Mouse (Mus musculus): ENCODE data around the gene Fam184b.

DNA sequence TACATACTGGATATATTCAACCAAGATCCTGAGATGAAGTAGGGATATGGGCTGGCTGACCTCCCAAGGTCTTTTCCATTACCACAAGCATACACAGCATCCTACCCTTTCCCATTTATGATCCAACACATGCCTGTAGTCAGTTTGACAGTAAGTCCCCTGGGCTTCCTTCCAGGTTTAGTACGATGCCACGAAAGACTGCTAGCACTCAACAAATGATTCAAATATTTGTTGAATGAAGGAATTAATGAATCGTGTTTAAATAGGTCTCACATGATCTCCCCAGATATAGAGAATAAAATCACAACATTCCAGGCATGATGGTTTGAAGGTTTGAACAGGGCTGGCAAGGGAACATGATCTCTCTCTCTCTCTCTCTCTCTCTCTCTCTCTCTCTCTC, 1.0 kb downstream of the Fam184b start:
- no peak for TF ChIP-seq POLR2A (IDR thresholded peaks at IDR 0.05; ENCODE audit: control insufficient read depth, extremely low read depth, insufficient read depth, low read length, poor library complexity)
- TF ChIP-seq CTCF (IDR thresholded peaks at IDR 0.05; ENCODE audit: borderline replicate concordance, control insufficient read depth, extremely low read depth, insufficient read depth, low read length, poor library complexity) = no peak
